Mouse (Mus musculus) liver, adult 2 months (tissue): ENCODE measurements around the gene Fmnl3. TPM values are rescaled to one million over a fixed set of nuclear protein-coding genes. Genes with fewer than 3 reads are reported as not detected.
A peak's percentile ranks its signal among the peaks of the same experiment; 100 is the strongest.

Experiments
- DNase-seq: peaks from one replicate; pipeline ENCODE4 v3.0.0-alpha.2; 2011; ENCODE audit warnings: low read depth, low spot score; ENCODE audit errors: extremely low read depth
- H3K27ac ChIP-seq: fragments of 200-500 bp; replicated peaks from 2 replicates; pipeline ENCODE4 v1.5.1; 2012; ENCODE audit warnings: low read depth, mild to moderate bottlenecking, control low read depth, inconsistent platforms, low read length; ENCODE audit not compliant: insufficient read depth
- H3K27me3 ChIP-seq: fragments of 200-500 bp; 2 replicates; pipeline ENCODE4 v1.6.1; 2012; ENCODE audit warnings: mild to moderate bottlenecking, moderate library complexity, low read length, inconsistent platforms; ENCODE audit not compliant: control insufficient read depth, insufficient read depth
- H3K36me3 ChIP-seq: fragments of 200-500 bp; 2 replicates; pipeline ENCODE4 v1.6.1; 2012; ENCODE audit warnings: low read length, inconsistent platforms; ENCODE audit not compliant: control insufficient read depth, insufficient read depth
- H3K4me1 ChIP-seq: fragments of 200-500 bp; 2 replicates; pipeline ENCODE4 v1.6.1; 2011; ENCODE audit warnings: low read length; ENCODE audit not compliant: control insufficient read depth, insufficient read depth
- H3K4me3 ChIP-seq: fragments of 200-500 bp; 2 replicates; pipeline ENCODE4 v1.5.1; 2011; ENCODE audit warnings: low read depth, mild to moderate bottlenecking, control low read depth, low read length, moderate library complexity; ENCODE audit not compliant: insufficient read depth
- H3K79me2 ChIP-seq: fragments of 200-500 bp; 2 replicates; pipeline ENCODE4 v1.6.1; 2012; ENCODE audit warnings: inconsistent platforms, mild to moderate bottlenecking, low read length, moderate library complexity; ENCODE audit not compliant: control insufficient read depth, insufficient read depth
- H3K9ac ChIP-seq: fragments of 200-500 bp; 2 replicates; pipeline ENCODE4 v1.6.1; 2012; ENCODE audit warnings: low read depth, mild to moderate bottlenecking, control low read depth, inconsistent platforms, low read length
- CTCF ChIP-seq: fragments of 200-500 bp; IDR thresholded peaks from 2 replicates; pipeline ENCODE4 v1.5.1; 2011; ENCODE audit warnings: low read depth, low read length, control low read depth
- POLR2A ChIP-seq: fragments of 200-500 bp; IDR thresholded peaks from 2 replicates; pipeline ENCODE4 v1.6.1; 2011; ENCODE audit warnings: low read length, control low read depth; ENCODE audit not compliant: insufficient read depth; ENCODE audit errors: extremely low read depth
- WGBS: fragments of 180-500 bp; shearing (Covaris S2); methylation state at CpG from one replicate; pipeline ENCODE4 v1.1.7; 2018; 5-methylcytosine and 5-hydroxymethylcytosine counted together
- polyA plus RNA-seq: library from polyadenylated mRNA; depleted of rRNA; stranded (reverse); fragments of >200 nt; gene quantifications from 2 replicates; pipeline ENCODE4 v1.2.3, GENCODE M21; 2012
- total RNA-seq: library from RNA; depleted of rRNA; stranded (reverse); fragments of >200 nt; gene quantifications from 2 replicates; pipeline ENCODE4 v1.2.3, GENCODE M21; 2014

The Fmnl3 gene
- total and polyA plus RNA-seq, 2 experiments: 1.3 to 2.2 TPM

DNA sequence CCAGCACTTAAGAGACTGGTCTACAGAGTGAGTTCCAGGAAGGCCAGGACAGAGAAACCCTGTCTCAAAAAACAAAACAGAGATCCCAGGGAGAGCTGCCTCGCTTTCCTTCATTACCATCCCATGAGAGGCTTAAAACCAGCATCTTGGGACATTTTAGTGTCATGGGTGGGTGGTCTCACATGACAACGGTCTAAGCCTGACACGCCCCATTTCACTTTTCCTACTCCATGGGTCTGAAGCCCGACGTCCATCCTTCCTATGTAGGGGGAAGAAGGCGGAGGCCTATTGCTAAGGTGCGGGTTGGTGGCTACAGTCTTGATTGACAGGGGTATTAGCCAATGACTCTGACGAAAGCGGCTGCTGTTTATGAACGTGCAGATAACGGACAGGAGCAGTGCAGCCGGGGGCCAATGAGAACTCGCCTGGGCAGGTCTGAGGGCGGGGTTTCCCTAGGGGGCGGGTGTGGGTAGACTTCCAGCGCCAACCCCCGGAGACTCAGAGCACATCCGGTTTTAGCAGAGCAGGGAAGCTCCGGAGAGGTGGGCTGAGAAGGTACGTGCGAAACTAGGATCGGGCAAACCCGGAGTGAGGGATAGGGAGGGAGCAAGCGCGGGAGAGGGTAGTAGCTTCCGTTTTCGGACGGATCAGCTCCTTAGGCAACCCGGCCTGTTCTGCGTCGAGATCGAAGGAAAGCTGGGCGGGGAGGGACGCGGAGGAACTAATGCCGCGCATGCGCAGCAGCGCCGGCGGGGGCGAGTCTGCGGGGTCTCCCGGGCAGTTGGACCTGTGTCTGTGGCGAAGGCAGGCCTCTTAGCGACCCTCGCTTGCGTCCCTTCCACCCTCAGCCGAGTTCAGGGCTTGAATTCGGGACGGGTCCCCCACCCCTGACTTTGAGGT, 22.5 kb upstream of the Fmnl3 start, which contains the start of gene Tmbim6:
Gene Tmbim6, plus strand, starts transcription at position 397 of the 900 bp plus-strand sequence.
- no peaks in the 10 kb centered on the region for H3K27me3 ChIP-seq
- peak; percentile 100 for DNase-seq
- H3K27ac ChIP-seq: peak within 1 kb of the TSS; percentile 95
- H3K4me3 ChIP-seq: peak within 1 kb of the TSS; percentile 89
- peak within 1 kb of the TSS; percentile 95 for H3K9ac ChIP-seq
- H3K79me2 ChIP-seq: peaks cover 20% of the 10 kb centered on the region; the same call in 1 of the 2 replicates
- no peaks in the 10 kb centered on the region for H3K36me3 ChIP-seq
- peaks cover 16% of the 10 kb centered on the region for H3K4me1 ChIP-seq
- WGBS: under 1% methylated on average over 51 of the region's 51 CpGs
- TF ChIP-seq POLR2A (peak; percentile 96), CTCF (no peak)

- DNase-seq: peak; percentile 96
- H3K79me2 ChIP-seq: peaks cover 20% of the 10 kb centered on the region; the same call in 1 of the 2 replicates
- peak overlapping the region; percentile 36 for H3K4me3 ChIP-seq
- peak overlapping the region; percentile 91 for H3K27ac ChIP-seq
- no peaks in the 10 kb centered on the region for H3K27me3 ChIP-seq
- H3K9ac ChIP-seq: peak overlapping the region; percentile 36
- peaks cover 19% of the 10 kb centered on the region for H3K4me1 ChIP-seq
- WGBS: 31% methylated on average over 6 of the region's 6 CpGs
- no peaks in the 10 kb centered on the region for H3K36me3 ChIP-seq
- no peak for TF ChIP-seq CTCF
- TF ChIP-seq POLR2A: no peak
These were observed 21.7 kb upstream of the Fmnl3 start for GRCm38 (mm10) chr15:99391975-99392374.

- no peak overlapping the region for H3K4me3 ChIP-seq
- no peak overlapping the region for H3K27ac ChIP-seq
- peaks cover 17% of the 10 kb centered on the region for H3K4me1 ChIP-seq
- no peak for DNase-seq
- H3K79me2 ChIP-seq: peaks cover 14% of the 10 kb centered on the region; the same call in 1 of the 2 replicates
- no peak for TF ChIP-seq POLR2A
- no peak for TF ChIP-seq CTCF
- H3K9ac ChIP-seq: no peak overlapping the region
- WGBS: 62% methylated on average over 7 of the region's 7 CpGs
- H3K27me3 ChIP-seq: no peaks in the 10 kb centered on the region
- H3K36me3 ChIP-seq: no peaks in the 10 kb centered on the region
These were observed 20.5 kb upstream of the Fmnl3 start for GRCm38 (mm10) chr15:99390472-99391401.

- Histone ChIP-seq H3K79me2 (peaks cover 1% of the 10 kb centered on the region; the same call in 1 of the 2 replicates), H3K9ac (no peak overlapping the region), H3K27ac (peak overlapping the region; percentile 79), H3K36me3 (no peaks in the 10 kb centered on the region), H3K4me3 (no peak overlapping the region), H3K27me3 (no peaks in the 10 kb centered on the region), H3K4me1 (peaks cover 17% of the 10 kb centered on the region)
- DNase-seq: peak; percentile 89
- WGBS: 46% methylated on average over 4 of the region's 4 CpGs
- TF ChIP-seq CTCF: no peak
- TF ChIP-seq POLR2A: no peak
These were observed 17.7 kb upstream of the Fmnl3 start for GRCm38 (mm10) chr15:99387976-99388375.

DNA sequence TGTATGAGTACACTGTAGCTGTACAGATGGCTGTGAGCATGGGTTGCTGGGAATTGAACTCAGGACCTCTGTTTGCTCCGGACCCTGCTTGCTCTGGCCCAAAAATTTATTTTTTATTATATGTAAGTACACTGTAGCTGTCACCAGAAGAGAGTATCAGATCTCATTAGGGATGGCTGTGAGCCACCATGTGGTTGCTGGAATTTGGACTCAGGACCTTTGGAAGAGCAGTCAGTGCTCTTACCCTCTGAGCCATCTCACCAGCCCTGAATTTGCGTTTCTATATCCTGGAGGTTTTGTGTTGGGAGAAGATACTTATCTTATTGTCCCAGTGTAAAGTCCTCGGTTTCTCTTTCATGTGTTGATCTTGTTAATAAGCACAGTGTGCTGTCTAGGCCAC, 16.5 kb upstream of the Fmnl3 start:
- Histone ChIP-seq H3K27me3 (no peaks in the 10 kb centered on the region), H3K27ac (peak overlapping the region; percentile 79), H3K4me1 (peaks cover 17% of the 10 kb centered on the region), H3K4me3 (no peak overlapping the region), H3K36me3 (no peaks in the 10 kb centered on the region), H3K79me2 (no peaks in the 10 kb centered on the region; the same call in 1 of the 2 replicates), H3K9ac (no peak overlapping the region)
- WGBS: 18% methylated on average over 3 of the region's 3 CpGs
- no peak for TF ChIP-seq POLR2A
- no peak for TF ChIP-seq CTCF
- DNase-seq: peak; percentile 81
